Mouse (Mus musculus) testis, postnatal 14 days (tissue): ENCODE measurements at regions not wholly inside any gene's neighbourhood (a gene's known extent, or its start where the extent isn't known, plus 50 kb on each side); places are given as distances from the start of the nearest gene placed in this dataset.

Source experiments
- DNase-seq: peaks from one replicate; pipeline ENCODE4 v3.0.0; 2021; ENCODE audit warnings: low spot score

DNA sequence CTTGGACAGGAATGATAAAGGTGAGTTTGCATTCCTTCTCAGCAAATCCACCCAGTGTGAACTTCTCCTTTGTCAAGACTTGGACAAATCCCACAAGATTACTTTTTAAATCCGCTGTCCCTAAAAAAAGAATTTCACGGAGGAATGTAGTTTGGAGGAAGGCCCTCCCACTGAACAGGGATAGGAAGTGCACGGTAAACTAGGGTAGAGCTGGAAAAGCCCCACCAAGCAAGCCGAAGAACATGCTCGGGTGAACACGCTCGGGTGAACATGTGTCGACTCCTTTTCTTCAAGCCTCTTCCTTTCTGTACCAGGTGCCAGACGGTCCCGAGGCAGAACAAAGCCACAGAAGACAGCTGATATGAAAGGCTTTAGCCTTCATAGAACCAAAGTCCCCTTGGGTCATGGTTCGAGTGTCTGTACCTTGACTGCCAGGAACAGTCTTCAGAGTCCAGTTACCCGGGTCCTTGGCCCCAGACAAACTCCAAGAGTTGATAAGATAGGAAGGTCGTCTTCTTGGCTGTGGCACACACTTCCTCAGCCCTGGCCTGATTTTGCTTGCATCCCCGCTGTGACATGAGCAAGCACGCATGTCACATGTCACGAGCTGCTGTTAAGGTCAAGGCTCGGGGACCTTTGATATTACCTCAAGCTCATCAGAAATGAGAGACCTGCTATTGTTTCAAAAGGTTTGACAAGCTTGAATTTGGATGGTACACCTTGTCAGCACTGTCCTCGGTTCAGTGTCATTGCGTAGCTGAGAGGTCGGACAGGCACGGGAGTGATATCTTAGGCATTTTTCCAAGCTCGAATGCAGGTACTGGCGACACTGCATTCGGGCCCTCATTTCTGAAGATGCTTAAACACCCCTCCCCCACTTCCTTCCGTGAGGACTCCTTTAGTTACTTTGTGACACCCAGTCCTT lies 51.5 kb upstream of the Ryk start:
- DNase-seq: peak; percentile 32

- DNase-seq: peak; percentile 84
Measured at GRCm38 (mm10) chr9:102784329-102785026, 50.2 kb upstream of the Ryk start.
